In the genomic region with DNA sequence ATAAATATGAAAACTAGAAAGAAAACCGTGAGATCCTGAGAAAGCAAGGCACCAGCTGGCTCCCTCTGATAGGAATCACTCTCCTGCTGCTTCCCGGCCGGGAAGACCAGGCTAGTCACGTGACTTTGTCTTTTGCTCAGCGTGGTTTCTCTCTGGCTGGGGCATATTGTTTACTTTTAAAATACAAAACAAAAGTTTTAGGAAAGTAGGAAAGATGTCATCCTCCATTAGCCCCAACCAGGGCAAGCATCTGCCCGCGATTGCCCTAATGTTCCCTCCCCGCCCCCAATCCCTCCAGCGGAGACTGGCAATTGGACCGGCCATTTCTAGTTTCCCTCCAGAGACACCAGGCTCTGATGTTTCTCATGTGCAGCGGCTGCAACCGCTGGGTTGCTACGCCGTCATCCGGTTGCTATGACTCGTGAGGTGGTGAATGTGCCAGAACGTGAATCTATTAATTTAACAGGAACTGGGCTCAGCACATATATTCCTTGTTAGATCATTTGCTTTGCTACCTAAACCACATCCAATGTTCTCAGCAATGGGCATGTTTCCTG, we compare ENCODE assay signal across 7 mouse cellular contexts. TPM values are rescaled to one million over a fixed set of nuclear protein-coding genes. Genes with fewer than 3 reads are reported as not detected.
DNase-seq lines count a peak whose midpoint lies in the region; ATAC-seq and TF ChIP-seq lines count a peak whose summit lies in the region.

No protein-coding gene starts in this region.

- no peaks in the 10 kb centered on the region for H3K27me3 ChIP-seq in heart, embryonic 15.5 days
- H3K27me3 ChIP-seq in lung, embryonic 14.5 days (ENCODE audit: insufficient read depth, low read length), result no peaks in the 10 kb centered on the region
- H3K27me3 ChIP-seq in neural tube, embryonic 14.5 days (ENCODE audit: control insufficient read depth, insufficient read depth, low read length), result peaks cover 5% of the 10 kb centered on the region

- 3% methylated on average over 17 of the region's 17 CpGs for WGBS in heart, embryonic 15.5 days
- WGBS in lung, embryonic 14.5 days, result 3% methylated on average over 17 of the region's 17 CpGs
- 1% methylated on average over 17 of the region's 17 CpGs for WGBS in neural tube, embryonic 14.5 days

- H3K9ac ChIP-seq in heart, embryonic 15.5 days, result no peak overlapping the region
- peak overlapping the region; percentile 47 for H3K9ac ChIP-seq in lung, embryonic 14.5 days
- no peak overlapping the region for H3K9ac ChIP-seq in neural tube, embryonic 14.5 days (replicated peaks; ENCODE audit: low read depth, low read length)

- DNase-seq in CD8-positive naive resting alpha-beta T cell, adult 2 months (ENCODE audit: low read depth in 2 of 2, low spot score in 2 of 2), result peak; percentile 72 to 80
- peak; percentile 66 for DNase-seq in ZHBTc4 (ENCODE audit: low read depth, low spot score)
- DNase-seq in kidney, postnatal 10 days, result peak; percentile 76
- DNase-seq in lung, embryonic 14.5 days, result peak; percentile 79

- no peaks in the 10 kb centered on the region for H3K36me3 ChIP-seq in heart, embryonic 15.5 days
- no peaks in the 10 kb centered on the region for H3K36me3 ChIP-seq in lung, embryonic 14.5 days (ENCODE audit: insufficient read depth)
- no peaks in the 10 kb centered on the region for H3K36me3 ChIP-seq in neural tube, embryonic 14.5 days (ENCODE audit: control insufficient read depth, insufficient read depth, low read length)

- peaks cover 16% of the 10 kb centered on the region for H3K4me1 ChIP-seq in heart, embryonic 15.5 days (replicated peaks)
- no peaks in the 10 kb centered on the region for H3K4me1 ChIP-seq in lung, embryonic 14.5 days (ENCODE audit: insufficient read depth)
- peaks cover 7% of the 10 kb centered on the region; the same call in 1 of the 2 replicates for H3K4me1 ChIP-seq in neural tube, embryonic 14.5 days (ENCODE audit: control insufficient read depth, insufficient read depth, low read length)

- H3K4me3 ChIP-seq in heart, embryonic 15.5 days, result peak overlapping the region; percentile 44
- peak overlapping the region; percentile 34 for H3K4me3 ChIP-seq in lung, embryonic 14.5 days (ENCODE audit: low read depth, low read length)
- peak overlapping the region; percentile 20; the same call in 1 of the 2 replicates for H3K4me3 ChIP-seq in neural tube, embryonic 14.5 days (ENCODE audit: low read depth, low read length)

- 0 out of 2 replicates have a peak, but pooled peaks have one; percentile 37 for ATAC-seq in erythroblast, adult 5-6 weeks (replicated peaks; ENCODE audit: low FRiP score, poor library complexity, severe bottlenecking)
- ATAC-seq in heart, embryonic 15.5 days (replicated peaks; ENCODE audit: insufficient number of reproducible peaks, insufficient read depth, low FRiP score, low read depth), result no peak; the same call in 1 of the 2 replicates
- peak; percentile 44; the same call in 1 of the 2 replicates for ATAC-seq in lung, embryonic 14.5 days (ENCODE audit: insufficient read depth)
- ATAC-seq in neural tube, embryonic 14.5 days (ENCODE audit: low read depth), result peak; percentile 60

- H3K9me3 ChIP-seq in heart, embryonic 15.5 days (replicated peaks), result no peaks in the 10 kb centered on the region
- no peaks in the 10 kb centered on the region for H3K9me3 ChIP-seq in lung, embryonic 14.5 days (ENCODE audit: low read depth, low read length)
- no peaks in the 10 kb centered on the region for H3K9me3 ChIP-seq in neural tube, embryonic 14.5 days (ENCODE audit: control insufficient read depth, low read length)

- H3K27ac ChIP-seq in heart, embryonic 15.5 days, result no peak overlapping the region
- no peak overlapping the region for H3K27ac ChIP-seq in lung, embryonic 14.5 days (ENCODE audit: low read depth)
- peak overlapping the region; percentile 35; the same call in 1 of the 2 replicates for H3K27ac ChIP-seq in neural tube, embryonic 14.5 days (ENCODE audit: low read depth, low read length)

- TF ChIP-seq CTCF in lung, embryonic 14.5 days (IDR thresholded peaks at IDR 0.05; ENCODE audit: low read depth), result no peak

- H3K4me2 ChIP-seq in heart, embryonic 15.5 days, result peak overlapping the region; percentile 59
- H3K4me2 ChIP-seq in lung, embryonic 14.5 days, result peak overlapping the region; percentile 60
- peak overlapping the region; percentile 35 for H3K4me2 ChIP-seq in neural tube, embryonic 14.5 days (ENCODE audit: low read depth, low read length)

RNA-seq across cellular contexts. Expression of gene Elmsan1, which starts 3.8 kb away (rescaled TPM):
- total RNA-seq in erythroblast, adult 5-6 weeks (2015; ENCODE audit: low replicate concordance), result 5.4 and 12.7 TPM in 2 replicates
- total RNA-seq in erythroblast, adult 5-6 weeks (2017; ENCODE audit: low replicate concordance), result 8.0 and 11.4 TPM in 2 replicates
- 6.0 and 10.0 TPM in 2 replicates for polyA plus RNA-seq in heart, embryonic 15.5 days (2015; fragmentation: Nextera tagmentation; extraction: Ambion mirVana)
- 11.3 and 12.3 TPM in 2 replicates for polyA plus RNA-seq in lung, embryonic 14.5 days (2014; fragmentation: Nextera tagmentation; extraction: Ambion mirVana)
- polyA plus RNA-seq in neural tube, embryonic 14.5 days (2014; fragmentation: Nextera tagmentation; extraction: Ambion mirVana), result 4.2 and 4.5 TPM in 2 replicates
